Mouse (Mus musculus): ENCODE measurements around the gene Stk17b. TPM values are rescaled to one million over a fixed set of nuclear protein-coding genes. Genes with fewer than 3 reads are reported as not detected.
"Not testable (repeated sequence)": the region's sequence is repeated elsewhere in the genome, so short reads cannot be mapped to it uniquely, and the experiment has no call there.

Gene Stk17b
- polyA plus RNA-seq, 1 experiment from 2014 or later, result 5.4 TPM

DNA sequence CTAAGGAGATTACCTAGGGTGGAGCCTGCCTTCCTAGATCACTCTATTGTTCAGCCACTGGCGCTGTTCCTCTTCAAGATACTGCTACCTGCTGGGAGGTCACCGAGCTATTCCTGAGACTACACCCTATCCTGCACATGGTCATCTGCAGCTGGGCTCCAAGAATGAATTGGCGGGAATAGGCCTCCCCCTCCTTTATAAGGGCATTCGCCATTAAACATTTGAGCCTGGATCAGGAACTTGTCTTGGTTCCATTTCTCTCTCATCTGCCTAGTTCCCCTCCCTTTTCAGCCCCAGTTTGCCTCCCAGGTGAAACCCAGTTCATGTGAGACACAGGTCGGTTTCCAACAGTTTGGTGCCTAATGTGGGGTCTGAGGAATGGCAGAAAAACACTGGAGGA lies 39.0 kb downstream of the Stk17b start:
- Histone ChIP-seq H3K27ac (replicated peaks) (no peak overlapping the region), H3K27me3 (no peaks in the 10 kb centered on the region), H3K4me2 (replicated peaks) (no peak overlapping the region), H3K4me1 (0 out of 2 replicates have a peak, but pooled peaks cover under 1% of the 10 kb centered on the region), H3K9ac (replicated peaks) (no peak overlapping the region), H3K4me3 (no peak overlapping the region), H3K36me3 (no peaks in the 10 kb centered on the region), H3K9me3 (no peaks in the 10 kb centered on the region)
- 54% methylated on average over 5 of the region's 5 CpGs for WGBS
- no peak for ATAC-seq (replicated peaks)

DNA sequence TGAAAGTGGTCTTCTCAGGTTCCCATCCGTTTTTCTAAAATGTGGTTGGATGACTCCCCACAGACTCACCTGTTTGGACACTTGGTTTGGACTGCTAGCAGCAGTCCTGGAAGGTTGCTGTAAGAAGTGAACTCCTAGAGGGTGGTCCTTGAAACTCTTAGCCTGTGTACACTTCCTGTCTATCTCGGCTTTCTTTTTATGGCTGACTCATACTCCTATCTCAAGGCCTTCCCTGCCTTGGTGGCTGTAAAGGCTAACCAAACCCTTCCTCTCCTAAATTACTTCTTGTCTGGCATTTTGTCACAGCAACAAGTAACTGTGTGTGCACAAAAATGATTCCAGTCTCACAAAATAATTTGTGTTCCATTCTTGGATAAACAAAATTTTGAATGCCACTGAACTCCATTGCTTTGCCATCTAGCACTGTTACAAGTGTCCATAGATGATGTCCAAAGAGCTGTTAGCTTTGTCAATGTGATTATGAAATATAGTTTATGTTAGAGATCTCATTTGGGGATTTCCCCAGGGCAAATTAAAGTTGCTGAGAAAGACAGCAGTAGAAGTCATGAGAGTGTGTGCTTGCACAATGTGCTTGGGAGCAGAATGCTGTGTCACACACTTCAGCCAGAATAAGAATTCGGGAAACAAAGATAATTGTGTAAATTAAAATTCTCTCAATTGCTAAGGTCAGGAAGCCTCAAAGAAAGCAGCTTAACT lies 43.1 kb downstream of the Stk17b start:
- WGBS, result 88% methylated on average over 3 of the region's 3 CpGs
- ATAC-seq (replicated peaks), result no peak
- no peak overlapping the region for H3K4me2 ChIP-seq (replicated peaks)

DNA sequence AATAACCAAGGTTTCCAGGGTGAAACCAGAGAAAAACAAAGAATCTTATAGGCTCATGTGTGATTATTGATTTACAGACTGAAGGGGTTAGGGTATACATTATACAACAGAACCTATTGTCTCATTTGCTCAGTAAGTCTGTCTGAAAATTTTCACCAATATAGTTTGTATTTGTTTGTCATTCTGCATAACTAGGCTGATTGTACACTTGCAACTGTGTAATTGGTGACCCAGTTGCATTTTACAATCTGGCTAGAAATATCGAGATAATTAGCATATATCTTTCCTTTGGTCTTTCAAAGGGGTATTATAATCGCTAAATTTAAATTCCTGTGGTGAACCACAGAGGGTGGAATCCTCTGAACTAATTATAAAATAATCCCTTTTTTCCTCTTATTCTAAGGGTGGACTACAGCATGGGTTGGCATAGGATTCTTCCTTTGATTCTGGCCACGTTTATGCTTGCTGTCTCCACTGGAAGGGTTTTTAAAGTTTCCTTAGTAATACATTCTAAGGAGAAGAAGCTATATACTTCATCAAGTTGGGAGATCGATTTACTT lies 44.2 kb downstream of the Stk17b start:
- Histone ChIP-seq H3K9me3 (no peaks in the 10 kb centered on the region), H3K4me3 (no peak overlapping the region), H3K27me3 (peaks cover 7% of the 10 kb centered on the region; the same call in 1 of the 2 replicates), H3K27ac (replicated peaks) (no peak overlapping the region), H3K36me3 (no peaks in the 10 kb centered on the region), H3K4me1 (0 out of 2 replicates have a peak, but pooled peaks cover 4% of the 10 kb centered on the region), H3K9ac (replicated peaks) (no peak overlapping the region), H3K4me2 (replicated peaks) (no peak overlapping the region)
- peak; percentile 57; the same call in 1 of the 2 replicates for ATAC-seq (replicated peaks)
- 26% methylated on average over 4 of the region's 4 CpGs for WGBS

More for the DNA sequence above, 43.1 kb downstream of the Stk17b start:
- no peak overlapping the region for H3K27ac ChIP-seq (replicated peaks)
- no peaks in the 10 kb centered on the region for H3K36me3 ChIP-seq
- H3K27me3 ChIP-seq, result peaks cover 2% of the 10 kb centered on the region; the same call in 1 of the 2 replicates
- no peak overlapping the region for H3K9ac ChIP-seq (replicated peaks)
- no peak overlapping the region for H3K4me3 ChIP-seq
- 0 out of 2 replicates have a peak, but pooled peaks cover 4% of the 10 kb centered on the region for H3K4me1 ChIP-seq
- no peaks in the 10 kb centered on the region for H3K9me3 ChIP-seq

DNA sequence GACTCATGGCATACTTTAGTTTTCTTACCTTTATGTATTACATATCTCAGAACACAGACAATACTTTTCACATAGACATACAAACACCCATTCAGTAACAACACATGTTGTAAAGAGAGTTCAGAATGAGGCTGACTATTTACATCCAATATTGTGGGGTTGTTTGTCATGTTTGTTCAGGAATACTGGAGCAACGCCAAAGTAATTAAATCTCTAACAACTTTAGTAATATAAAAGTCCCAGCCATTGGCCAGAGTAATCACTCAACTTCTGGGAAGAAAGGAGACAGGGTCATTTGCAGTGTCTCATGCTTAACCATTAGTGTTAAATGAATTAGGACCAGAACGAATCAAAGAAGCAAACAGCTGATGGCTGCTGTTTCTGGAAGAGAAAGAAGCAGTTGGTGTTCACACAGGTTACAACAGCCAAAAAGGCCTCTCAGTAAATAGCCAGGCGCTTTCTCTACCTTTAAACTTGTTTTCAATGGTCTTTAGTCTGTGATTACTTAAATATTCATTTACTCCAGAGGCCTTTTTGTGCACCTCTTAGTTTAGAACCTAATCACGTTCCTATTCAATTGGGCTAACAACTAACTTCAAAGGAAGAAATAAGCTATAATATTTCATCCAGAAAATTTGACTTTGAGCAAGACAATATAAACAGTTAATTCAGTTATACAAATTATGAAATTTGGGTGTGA lies 44.8 kb downstream of the Stk17b start:
- H3K36me3 ChIP-seq; H3K4me3 ChIP-seq; H3K4me1 ChIP-seq; H3K27ac ChIP-seq (replicated peaks); H3K9ac ChIP-seq (replicated peaks); H3K4me2 ChIP-seq (replicated peaks); H3K27me3 ChIP-seq; H3K9me3 ChIP-seq: not testable (repeated sequence)
- 7% methylated on average over 4 of the region's 4 CpGs for WGBS
- peak; percentile 88 for ATAC-seq (replicated peaks)

DNA sequence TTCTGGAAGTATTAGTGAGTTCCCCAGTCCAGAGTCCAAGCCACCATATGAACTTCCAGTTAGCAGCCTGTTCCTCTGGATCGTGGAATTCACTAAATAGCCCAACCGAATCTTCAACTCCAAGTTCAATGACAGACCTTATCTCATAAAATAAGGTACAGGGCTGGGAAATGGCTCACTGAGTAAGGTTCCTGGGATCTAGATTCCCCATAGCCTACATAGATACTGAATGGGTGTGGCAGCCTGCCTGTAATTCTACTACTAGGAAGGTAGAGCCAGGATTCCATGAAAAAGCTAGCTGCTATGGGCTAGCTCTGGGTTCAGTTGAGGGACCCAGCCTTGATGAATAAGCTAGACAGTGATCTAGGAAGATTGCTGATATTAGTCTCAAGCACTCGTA lies 48.4 kb downstream of the Stk17b start:
- no peaks in the 10 kb centered on the region for H3K9me3 ChIP-seq
- WGBS, result 95% methylated on average over 3 of the region's 3 CpGs

DNA sequence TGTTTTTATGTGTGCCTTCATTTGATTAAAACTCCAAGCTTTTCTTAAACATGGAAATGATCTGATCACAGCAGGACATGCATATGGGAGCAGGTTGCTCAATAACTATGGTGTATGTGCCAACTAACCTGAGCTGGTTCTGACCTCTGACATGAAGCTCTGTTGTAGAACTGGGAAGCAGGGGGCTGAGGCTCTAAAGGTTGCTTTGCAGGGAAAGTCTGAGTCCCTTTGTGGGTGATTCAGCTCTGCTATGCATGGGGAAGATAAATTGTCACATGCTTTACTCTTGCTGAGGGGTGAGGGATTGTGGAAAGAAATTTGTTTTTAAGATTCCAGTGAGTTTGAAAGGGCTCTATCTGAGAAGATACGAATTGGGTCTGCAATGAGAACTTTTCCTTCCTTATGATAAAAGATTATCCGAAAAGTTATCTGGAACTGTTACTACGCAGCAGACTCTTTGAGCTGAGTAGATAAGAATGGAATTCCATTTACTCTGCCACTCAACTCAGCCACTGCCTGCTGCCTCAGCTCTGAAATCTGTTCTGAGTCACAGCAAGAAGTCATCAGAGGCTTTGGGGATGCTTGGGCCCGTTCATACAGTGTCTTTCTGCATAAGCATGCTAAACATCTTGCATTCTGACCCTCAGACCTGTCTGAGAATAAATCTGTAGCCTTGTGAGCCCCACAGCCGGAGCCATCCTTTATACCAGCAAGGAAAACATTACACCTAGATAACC lies 56.4 kb downstream of the Stk17b start:
- ATAC-seq (replicated peaks), result no peak
- H3K36me3 ChIP-seq, result no peaks in the 10 kb centered on the region
- H3K27ac ChIP-seq (replicated peaks), result no peak overlapping the region
- H3K4me1 ChIP-seq, result no peaks in the 10 kb centered on the region
- no peak overlapping the region for H3K4me3 ChIP-seq
- no peak overlapping the region for H3K4me2 ChIP-seq (replicated peaks)
- H3K9ac ChIP-seq (replicated peaks), result no peak overlapping the region
- WGBS, result 85% methylated on average over 5 of the region's 5 CpGs
- H3K27me3 ChIP-seq, result no peaks in the 10 kb centered on the region
- H3K9me3 ChIP-seq, result no peaks in the 10 kb centered on the region

More for the DNA sequence above, 48.4 kb downstream of the Stk17b start:
- no peak for ATAC-seq (replicated peaks)
- Histone ChIP-seq H3K4me1 (0 out of 2 replicates have a peak, but pooled peaks cover 4% of the 10 kb centered on the region), H3K4me3 (no peak overlapping the region), H3K27me3 (peaks cover 7% of the 10 kb centered on the region; the same call in 1 of the 2 replicates), H3K36me3 (no peaks in the 10 kb centered on the region), H3K9ac (replicated peaks) (no peak overlapping the region), H3K4me2 (replicated peaks) (no peak overlapping the region), H3K27ac (replicated peaks) (no peak overlapping the region)

DNA sequence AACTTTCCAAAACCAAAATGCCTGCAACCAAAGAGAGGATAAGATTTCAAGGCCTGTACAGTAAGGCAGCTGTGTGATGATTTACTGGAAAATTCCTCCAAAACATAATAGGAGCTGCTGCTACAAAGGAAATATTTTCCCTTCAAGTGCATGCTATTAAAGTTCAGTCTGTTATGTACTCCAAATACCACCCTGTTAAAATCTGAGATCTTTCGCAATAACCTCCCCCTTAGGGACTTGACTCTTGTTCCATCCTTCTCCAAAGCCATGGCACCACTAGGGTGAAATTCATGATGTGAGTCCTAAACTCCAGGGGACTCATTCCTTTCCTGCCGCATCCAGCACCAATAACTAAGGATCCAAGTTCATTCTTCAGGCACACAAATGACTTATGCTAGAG lies 58.1 kb downstream of the Stk17b start:
- WGBS, result 99% methylated on average over 2 of the region's 2 CpGs
- Histone ChIP-seq H3K27ac (replicated peaks) (no peak overlapping the region), H3K4me2 (replicated peaks) (no peak overlapping the region), H3K4me1 (no peaks in the 10 kb centered on the region), H3K9me3 (no peaks in the 10 kb centered on the region), H3K9ac (replicated peaks) (no peak overlapping the region), H3K27me3 (no peaks in the 10 kb centered on the region), H3K4me3 (no peak overlapping the region), H3K36me3 (no peaks in the 10 kb centered on the region)
- no peak for ATAC-seq (replicated peaks)

DNA sequence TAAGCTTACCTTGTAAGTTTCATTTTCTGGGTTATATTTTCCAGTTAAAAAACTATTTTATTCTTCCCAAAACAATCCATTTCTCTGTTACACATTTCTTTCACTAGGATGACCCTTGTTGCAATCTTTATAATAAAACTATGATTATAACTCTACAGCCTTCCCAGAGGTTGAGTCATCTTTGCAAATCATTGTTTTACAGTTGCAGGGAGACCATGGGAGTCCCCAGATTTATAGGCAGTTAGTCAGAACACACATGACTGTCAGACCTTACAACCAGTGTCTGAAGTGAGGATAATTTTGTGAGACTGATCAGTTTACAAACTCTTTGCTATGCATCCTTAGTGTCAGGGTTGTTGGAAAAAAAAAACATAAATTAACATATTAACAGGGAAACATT lies 63.7 kb downstream of the Stk17b start:
- Histone ChIP-seq H3K27ac (replicated peaks) (no peak overlapping the region), H3K9me3 (no peaks in the 10 kb centered on the region), H3K36me3 (no peaks in the 10 kb centered on the region), H3K4me3 (no peak overlapping the region), H3K27me3 (no peaks in the 10 kb centered on the region), H3K4me2 (replicated peaks) (no peak overlapping the region), H3K9ac (replicated peaks) (no peak overlapping the region), H3K4me1 (no peaks in the 10 kb centered on the region)
- no peak for ATAC-seq (replicated peaks)

DNA sequence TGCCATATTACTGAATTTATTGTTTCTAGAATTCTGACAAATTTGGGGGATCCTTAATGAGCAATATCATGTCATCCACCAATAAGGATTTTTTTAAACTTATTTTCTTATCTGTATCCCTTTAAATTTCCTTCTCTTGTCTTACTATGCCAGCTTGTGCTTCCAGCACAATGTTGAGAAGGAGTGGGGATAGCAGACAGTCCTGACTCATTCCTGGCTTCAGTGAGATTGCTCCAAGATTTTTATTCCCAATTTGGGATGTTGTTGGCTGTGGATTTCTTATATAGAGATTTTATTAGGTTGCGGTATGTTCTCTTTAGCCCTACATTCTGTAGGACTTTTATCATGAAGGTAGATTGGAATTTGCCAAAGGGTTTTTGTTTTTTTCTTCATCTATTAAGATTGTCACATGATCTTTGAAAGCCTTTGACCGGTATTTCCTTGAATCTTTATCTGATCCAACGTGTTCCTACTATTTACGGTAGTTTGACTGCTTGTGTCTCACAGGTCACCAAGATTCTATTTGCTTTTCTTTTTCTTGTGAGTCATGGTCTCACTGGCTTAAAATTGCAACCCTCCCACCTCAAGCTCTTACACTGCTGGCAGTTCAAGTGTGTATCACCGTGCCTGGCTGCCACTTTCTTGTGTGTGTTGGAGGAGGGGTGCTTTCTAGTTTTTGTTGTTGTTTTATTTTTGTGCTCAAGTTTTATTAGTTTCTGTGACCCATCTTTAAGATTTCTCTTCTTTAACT lies 64.2 kb downstream of the Stk17b start:
- no peaks in the 10 kb centered on the region for H3K27me3 ChIP-seq
- no peaks in the 10 kb centered on the region for H3K36me3 ChIP-seq
- 89% methylated on average over 5 of the region's 5 CpGs for WGBS
- H3K4me3 ChIP-seq, result no peak overlapping the region
- H3K4me1 ChIP-seq, result no peaks in the 10 kb centered on the region
- no peak overlapping the region for H3K9ac ChIP-seq (replicated peaks)
- ATAC-seq (replicated peaks), result no peak
- H3K4me2 ChIP-seq (replicated peaks), result no peak overlapping the region
- H3K27ac ChIP-seq (replicated peaks), result no peak overlapping the region
- no peaks in the 10 kb centered on the region for H3K9me3 ChIP-seq

DNA sequence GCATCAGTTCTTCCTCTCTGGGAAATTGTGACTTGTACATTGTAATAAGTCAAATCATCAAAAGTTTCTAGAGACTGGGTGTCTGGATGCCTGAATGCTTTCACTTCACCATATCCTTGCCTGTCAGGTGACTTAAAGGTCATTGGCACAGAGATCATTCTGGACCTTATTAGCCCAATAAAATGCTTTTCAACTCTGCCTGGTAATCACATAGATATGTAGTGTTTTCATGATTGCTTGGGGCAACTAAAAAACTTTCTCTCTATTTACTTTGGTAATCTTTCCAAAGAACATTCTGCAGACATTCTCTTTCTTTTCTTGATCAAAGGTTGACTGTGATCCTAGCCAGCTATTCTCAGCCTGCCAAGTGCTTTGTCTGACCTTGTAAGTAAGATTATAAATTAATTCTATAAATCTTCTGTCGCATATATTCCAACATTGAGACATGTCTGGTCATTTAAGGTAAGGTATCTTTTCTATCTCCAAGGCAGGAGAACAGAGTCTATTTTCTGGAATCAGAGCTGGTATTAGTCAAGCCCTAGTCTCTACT lies 69.0 kb downstream of the Stk17b start:
- ATAC-seq (replicated peaks), result no peak
- Histone ChIP-seq H3K9ac (replicated peaks) (no peak overlapping the region), H3K4me1 (no peaks in the 10 kb centered on the region), H3K36me3 (no peaks in the 10 kb centered on the region), H3K9me3 (no peaks in the 10 kb centered on the region), H3K4me3 (no peak overlapping the region), H3K27ac (replicated peaks) (no peak overlapping the region), H3K27me3 (no peaks in the 10 kb centered on the region), H3K4me2 (replicated peaks) (no peak overlapping the region)
- WGBS, result 92% methylated on average over 1 of the region's 1 CpGs

DNA sequence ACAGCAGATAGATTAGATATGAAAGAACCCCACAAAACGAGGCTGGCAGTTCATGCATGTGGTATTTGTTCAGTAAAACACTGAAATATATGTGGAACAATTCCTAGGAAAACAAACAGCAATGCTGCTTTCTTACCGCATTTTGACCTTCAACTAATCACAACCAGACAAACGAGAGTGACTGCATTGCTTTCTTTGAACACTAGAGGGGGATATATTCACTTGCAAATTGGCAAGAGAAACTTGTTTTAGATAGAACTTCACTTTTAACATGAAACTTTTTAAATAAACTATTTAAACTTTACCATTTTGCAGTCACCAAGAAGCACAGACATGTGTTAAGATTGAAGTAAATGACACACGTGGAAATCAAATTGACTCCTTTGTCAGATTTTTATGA lies 69.6 kb downstream of the Stk17b start:
- no peak for ATAC-seq (replicated peaks)
- WGBS, result 3% methylated on average over 4 of the region's 4 CpGs
- H3K9me3 ChIP-seq, result no peaks in the 10 kb centered on the region

More for the DNA sequence above, 69.6 kb downstream of the Stk17b start:
- Histone ChIP-seq H3K4me3 (no peak overlapping the region), H3K4me2 (replicated peaks) (no peak overlapping the region), H3K27ac (replicated peaks) (no peak overlapping the region), H3K27me3 (no peaks in the 10 kb centered on the region), H3K36me3 (no peaks in the 10 kb centered on the region), H3K9ac (replicated peaks) (no peak overlapping the region), H3K4me1 (no peaks in the 10 kb centered on the region)
